Mouse (Mus musculus) liver, embryonic 11.5 days (tissue): Measurements from ENCODE around the gene Ect2l. TPM values are rescaled to one million over a fixed set of nuclear protein-coding genes. Genes with fewer than 3 reads are reported as not detected.

Experiments
- ATAC-seq: fragments of 200-750 bp; cut with Nextera tagmentation; replicated peaks from 2 replicates; pipeline ENCODE4 v1.8.0; 2017; ENCODE audit warnings: moderate number of reproducible peaks, mild to moderate bottlenecking, moderate TSS enrichment, moderate library complexity; ENCODE audit not compliant: low FRiP score
- DNase-seq: peaks from one replicate; pipeline ENCODE4 v3.0.0-alpha.2; 2017; ENCODE audit warnings: low spot score
- H3K27ac ChIP-seq: fragments of 300-500 bp; sonication (generic); 2 replicates; pipeline ENCODE4 v1.5.1; 2014; ENCODE audit warnings: mild to moderate bottlenecking, low read depth, low read length, control low read depth
- H3K27me3 ChIP-seq: fragments of 300-500 bp; sonication (generic); replicated peaks from 2 replicates; pipeline ENCODE4 v1.6.1; 2014; ENCODE audit warnings: low read length, mixed read lengths; ENCODE audit not compliant: control insufficient read depth, insufficient read depth
- H3K36me3 ChIP-seq: fragments of 300-500 bp; sonication (generic); 2 replicates; pipeline ENCODE4 v1.6.1; 2014; ENCODE audit warnings: mild to moderate bottlenecking, low read length, moderate library complexity, mixed read lengths; ENCODE audit not compliant: control insufficient read depth, insufficient read depth
- H3K4me1 ChIP-seq: fragments of 300-500 bp; sonication (generic); replicated peaks from 2 replicates; pipeline ENCODE4 v1.6.1; 2014; ENCODE audit warnings: low read length, mixed read lengths; ENCODE audit not compliant: control insufficient read depth, insufficient read depth
- H3K4me2 ChIP-seq: fragments of 300-500 bp; sonication (generic); 2 replicates; pipeline ENCODE4 v1.6.1; 2014; ENCODE audit warnings: mild to moderate bottlenecking, control low read depth, moderate library complexity
- H3K4me3 ChIP-seq: fragments of 300-500 bp; sonication (generic); 2 replicates; pipeline ENCODE4 v1.5.1; 2014; ENCODE audit warnings: low read depth, low read length, control low read depth
- H3K9ac ChIP-seq: fragments of 300-500 bp; sonication (generic); 2 replicates; pipeline ENCODE4 v1.6.1; 2014; ENCODE audit warnings: low read depth, low read length, control low read depth
- H3K9me3 ChIP-seq: fragments of 300-500 bp; sonication (generic); 2 replicates; pipeline ENCODE4 v1.6.1; 2016; ENCODE audit warnings: low read length, inconsistent platforms, mixed read lengths; ENCODE audit not compliant: control insufficient read depth
- WGBS: fragments of 180-500 bp; shearing (Covaris S2); extraction: QIAGEN DNeasy Blood & Tissue Kit; methylation state at CpG from one replicate; pipeline ENCODE4 v1.1.7; 2014; 5-methylcytosine and 5-hydroxymethylcytosine counted together
- polyA plus RNA-seq: library from polyadenylated mRNA; unstranded; fragments of >200 nt; fragmentation: Nextera tagmentation; extraction: Ambion mirVana; gene quantifications from 2 replicates; pipeline ENCODE4 v1.2.1, GENCODE M21; 2014

Ect2l gene
- polyA plus RNA-seq, 1 experiment from 2014 or later: 0.27 TPM

DNA sequence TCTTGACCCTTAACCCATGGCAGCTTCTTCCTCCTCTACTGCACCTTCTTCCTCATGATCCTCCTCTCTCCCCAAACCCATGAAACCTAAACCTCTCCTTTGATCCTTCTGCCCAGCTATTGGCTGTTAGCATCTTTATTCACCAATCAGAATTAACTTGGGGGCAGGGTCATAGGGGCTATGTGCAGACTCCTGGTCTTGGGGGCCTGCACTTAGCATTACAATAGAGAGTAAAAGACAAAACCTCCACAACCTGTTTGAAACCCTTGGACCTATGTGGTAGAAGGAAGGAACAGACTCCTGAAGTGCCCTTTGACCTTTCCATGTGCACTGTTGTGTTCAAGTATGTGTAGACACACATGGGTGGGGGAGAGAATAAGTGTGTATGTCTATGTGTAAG is 120.0 kb downstream of the Ect2l start:
- H3K27ac ChIP-seq: no peak overlapping the region
- no peak for DNase-seq
- peaks cover 3% of the 10 kb centered on the region; the same call in 1 of the 2 replicates for H3K36me3 ChIP-seq
- H3K9me3 ChIP-seq: no peaks in the 10 kb centered on the region
- H3K9ac ChIP-seq: no peak overlapping the region
- no peak for ATAC-seq
- H3K4me3 ChIP-seq: no peak overlapping the region
- no peaks in the 10 kb centered on the region for H3K4me1 ChIP-seq
- no peak overlapping the region for H3K4me2 ChIP-seq
- no peaks in the 10 kb centered on the region for H3K27me3 ChIP-seq

GRCm38 (mm10) chr10:18082772-18083171 is 127.9 kb downstream of the Ect2l start:
- WGBS: 87% methylated on average over 6 of the region's 6 CpGs
- Histone ChIP-seq H3K4me2 (no peak overlapping the region), H3K27me3 (no peaks in the 10 kb centered on the region), H3K9me3 (no peaks in the 10 kb centered on the region), H3K36me3 (no peaks in the 10 kb centered on the region), H3K4me3 (no peak overlapping the region), H3K4me1 (no peaks in the 10 kb centered on the region), H3K27ac (no peak overlapping the region), H3K9ac (no peak overlapping the region)
- DNase-seq: no peak
- ATAC-seq: no peak

DNA sequence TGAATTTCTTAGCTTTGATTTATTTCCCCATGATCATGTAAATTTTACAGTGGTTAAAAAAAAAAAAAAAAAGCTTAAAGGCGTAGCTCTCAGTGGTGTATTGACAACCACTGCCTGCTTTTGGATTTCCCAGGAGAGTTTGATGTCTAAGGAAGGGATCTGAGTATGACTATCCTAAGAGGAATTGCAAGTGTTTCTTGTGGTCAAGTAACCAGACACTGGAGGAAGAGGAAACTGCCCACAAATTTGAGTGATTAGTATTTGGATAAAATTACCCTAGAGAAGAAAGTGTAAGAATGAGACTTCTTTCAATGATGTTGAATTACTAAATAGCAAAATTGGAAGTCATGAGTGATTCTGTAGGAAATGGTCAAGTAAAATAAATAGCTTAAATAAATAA is 129.2 kb downstream of the Ect2l start:
- ATAC-seq (no peak), DNase-seq (no peak)
- Histone ChIP-seq H3K4me3 (no peak overlapping the region), H3K27me3 (no peaks in the 10 kb centered on the region), H3K27ac (no peak overlapping the region), H3K9me3 (no peaks in the 10 kb centered on the region), H3K4me1 (no peaks in the 10 kb centered on the region), H3K36me3 (no peaks in the 10 kb centered on the region), H3K9ac (no peak overlapping the region), H3K4me2 (no peak overlapping the region)
- WGBS: 90% methylated on average over 1 of the region's 1 CpGs

Other genes starting within 250 kb of the Ect2l start
- 109 and 115 TPM in 2 replicates for gene Abracl, start 187.6 kb downstream of the Ect2l start, polyA plus RNA-seq
- gene Reps1, start 155.0 kb downstream of the Ect2l start, polyA plus RNA-seq: 13.3 and 17.8 TPM in 2 replicates
- 12.6 and 13.5 TPM in 2 replicates for gene Ccdc28a, start 24.1 kb upstream of the Ect2l start, polyA plus RNA-seq
- gene Nhsl1, start 108.1 kb upstream of the Ect2l start, polyA plus RNA-seq: 2.6 and 2.9 TPM in 2 replicates